Mouse (Mus musculus) hindbrain, embryonic 11.5 days (tissue): ENCODE results near the gene AU018091. TPM values are rescaled to one million over a fixed set of nuclear protein-coding genes. Genes with fewer than 3 reads are reported as not detected.

Experiments
- microRNA counts: library from miRNA; unstranded; fragments of <30 nt; microRNA quantifications from one replicate; lab custom pipeline; 2015
- polyA plus RNA-seq: library from polyadenylated mRNA; unstranded; fragments of >200 nt; fragmentation: Nextera tagmentation; extraction: Ambion mirVana; gene quantifications from 2 replicates; pipeline ENCODE4 v1.2.1, GENCODE M21; 2014

AU018091 gene
- polyA plus RNA-seq, 1 experiment from 2014 or later, result 0.12 TPM

MicroRNA genes within 50 kb of the gene (microRNA counts, 519-probe panel; counts per million panel counts)
- microRNA mmu-miR-290-3p (lab: Ali Mortazavi, UCI) (not detected), microRNA mmu-miR-290-5p (lab: Ali Mortazavi, UCI) (not detected), microRNA mmu-miR-291a-3p (lab: Ali Mortazavi, UCI) (not detected), microRNA mmu-miR-291a-5p (lab: Ali Mortazavi, UCI) (not detected), microRNA mmu-miR-292-5p (lab: Ali Mortazavi, UCI) (not detected)

Other genes with a start within 250 kb of the AU018091 start
- gene Nlrp12, start 80.5 kb upstream of the AU018091 start, polyA plus RNA-seq, result 0.05 TPM in 1 of 2 replicates, not detected in the other
- 41.3 and 44.3 TPM in 2 replicates for gene Myadm, start 119.9 kb upstream of the AU018091 start, polyA plus RNA-seq
- gene Prkcg, start 120.0 kb upstream of the AU018091 start, polyA plus RNA-seq, result 0.15 and 0.65 TPM in 2 replicates
- 3.9 and 4.6 TPM in 2 replicates for gene Cacng7, start 163.8 kb upstream of the AU018091 start, polyA plus RNA-seq
- gene Cacng8, start 221.5 kb upstream of the AU018091 start, polyA plus RNA-seq, result 5.1 and 7.0 TPM in 2 replicates